Mouse (Mus musculus): Measurements from ENCODE around the gene Gm16513.
"Not testable (repeated sequence)": the region's sequence is repeated elsewhere in the genome, so short reads cannot be mapped to it uniquely, and the experiment has no call there.

Gene Gm16513

GRCm38 (mm10) chr5:95182324-95182723 is at the start of gene Gm16513:
Gm16513 (plus strand) TSS chr5:95182624.
- in situ Hi-C loops (cut with MseI, MboI) = not testable (repeated sequence)
